Mouse (Mus musculus): ENCODE measurements at regions not wholly inside any gene's neighbourhood (a gene's known extent, or its start where the extent isn't known, plus 50 kb on each side); places are given as distances from the start of the nearest gene placed in this dataset.

DNA sequence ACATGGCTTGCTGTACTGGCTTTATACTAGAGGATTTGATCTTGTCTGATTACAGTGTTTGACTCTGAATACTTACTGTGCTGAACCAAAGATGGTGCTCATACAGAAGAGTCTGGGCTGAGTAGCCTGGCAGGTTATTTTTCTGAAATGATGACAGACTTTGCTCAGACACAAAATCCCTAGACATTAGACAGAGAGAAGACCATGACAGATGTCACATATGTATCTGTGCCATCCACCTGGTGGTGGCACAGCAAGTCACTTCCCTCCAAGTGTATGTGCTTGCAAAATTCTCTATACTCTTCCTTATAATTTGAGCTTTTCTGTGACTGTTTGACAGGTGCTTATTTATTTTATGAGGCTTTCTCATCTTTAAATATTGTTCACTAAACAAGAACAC is 80.7 kb downstream of the Gm7361 start:
- Histone ChIP-seq H3K4me3 (ENCODE audit: low read depth, low read length) (no peak overlapping the region), H3K27me3 (ENCODE audit: control insufficient read depth, insufficient read depth, low read length) (no peaks in the 10 kb centered on the region), H3K9me3 (replicated peaks; ENCODE audit: control insufficient read depth, low read length) (no peaks in the 10 kb centered on the region), H3K9ac (replicated peaks; ENCODE audit: low read length) (no peak overlapping the region), H3K4me2 (ENCODE audit: low read depth, low read length) (no peak overlapping the region), H3K36me3 (replicated peaks; ENCODE audit: control insufficient read depth, insufficient read depth, low read depth, low read length) (no peaks in the 10 kb centered on the region), H3K4me1 (ENCODE audit: control insufficient read depth, insufficient read depth, low read length) (no peaks in the 10 kb centered on the region), H3K27ac (replicated peaks; ENCODE audit: low read depth, low read length) (no peak overlapping the region)
- ATAC-seq (replicated peaks; ENCODE audit: insufficient number of reproducible peaks, low FRiP score, low TSS enrichment, low read depth) = no peak
- no peak for DNase-seq (ENCODE audit: low spot score)

DNA sequence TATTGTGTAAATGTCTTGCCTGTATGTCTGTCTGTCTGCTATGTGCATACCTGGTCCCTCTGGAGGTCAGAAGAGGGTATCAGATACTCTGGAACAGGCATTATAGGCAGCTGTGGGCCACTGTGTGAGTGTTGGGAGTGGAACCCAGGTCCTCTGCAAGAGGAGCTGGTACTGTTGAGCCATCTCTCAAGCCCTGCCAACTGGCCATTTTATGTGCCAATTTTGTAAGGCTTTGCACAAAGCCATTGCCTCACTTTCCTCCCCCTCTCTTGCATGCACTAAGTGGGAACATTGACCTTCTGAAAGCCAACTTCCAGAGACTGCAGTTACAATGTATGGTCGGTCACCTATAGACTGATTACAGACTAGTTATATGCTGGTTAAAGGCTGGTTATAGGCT is 81.8 kb downstream of the Gm7361 start:
- no peak overlapping the region for H3K4me3 ChIP-seq (ENCODE audit: low read depth, low read length)
- H3K4me2 ChIP-seq (ENCODE audit: low read depth, low read length) = no peak overlapping the region
- 96% methylated on average over 1 of the region's 1 CpGs for WGBS
- ATAC-seq (replicated peaks; ENCODE audit: insufficient number of reproducible peaks, low FRiP score, low TSS enrichment, low read depth) (no peak), DNase-seq (ENCODE audit: low spot score) (no peak)
- H3K9me3 ChIP-seq (replicated peaks; ENCODE audit: control insufficient read depth, low read length) = no peaks in the 10 kb centered on the region
- no peak overlapping the region for H3K9ac ChIP-seq (replicated peaks; ENCODE audit: low read length)
- H3K4me1 ChIP-seq (ENCODE audit: control insufficient read depth, insufficient read depth, low read length) = no peaks in the 10 kb centered on the region
- no peak overlapping the region for H3K27ac ChIP-seq (replicated peaks; ENCODE audit: low read depth, low read length)
- no peaks in the 10 kb centered on the region for H3K36me3 ChIP-seq (replicated peaks; ENCODE audit: control insufficient read depth, insufficient read depth, low read depth, low read length)
- H3K27me3 ChIP-seq (ENCODE audit: control insufficient read depth, insufficient read depth, low read length) = no peaks in the 10 kb centered on the region

DNA sequence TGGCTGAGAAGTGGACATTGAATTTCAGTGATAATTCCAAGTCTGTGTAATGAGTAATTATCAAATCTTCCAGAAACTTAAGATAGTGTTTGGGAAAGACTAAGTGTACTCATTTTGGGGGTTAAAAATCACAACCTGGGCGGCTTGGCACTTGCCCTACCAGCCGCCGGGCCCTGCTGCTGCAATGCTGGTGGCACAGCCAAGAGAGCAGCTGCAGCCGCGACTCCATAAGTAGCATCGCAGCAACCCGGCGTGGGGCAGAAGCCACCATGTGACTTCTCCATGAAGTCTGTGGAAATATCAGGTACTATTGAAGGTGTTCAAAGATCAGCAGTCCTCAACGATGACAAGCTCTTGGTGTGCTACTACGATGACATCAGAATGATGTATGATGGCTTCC is 97.7 kb downstream of the Gm7361 start:
- WGBS = 93% methylated on average over 10 of the region's 10 CpGs

DNA sequence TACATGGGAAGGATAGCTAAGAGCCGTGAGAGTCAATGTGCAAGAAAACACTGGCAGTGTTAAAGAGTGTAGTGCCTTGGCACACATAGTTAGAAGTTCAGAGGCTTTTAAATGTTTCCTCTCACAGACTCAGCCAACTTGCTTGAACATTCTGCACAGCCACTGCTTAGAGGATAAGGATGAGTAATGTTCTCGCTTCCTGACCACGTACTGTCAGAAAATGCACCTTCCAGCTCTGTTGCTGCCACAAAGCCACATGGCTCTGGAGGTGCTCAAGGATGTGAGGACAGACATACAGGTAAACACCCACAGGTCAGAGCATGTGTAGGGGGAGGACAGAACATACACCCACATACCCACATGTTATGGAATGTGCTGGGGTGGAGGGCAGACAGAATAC is 101.6 kb downstream of the Gm7361 start:
- Histone ChIP-seq H3K9me3 (replicated peaks; ENCODE audit: control insufficient read depth, low read length) (no peaks in the 10 kb centered on the region), H3K27me3 (ENCODE audit: control insufficient read depth, insufficient read depth, low read length) (no peaks in the 10 kb centered on the region), H3K27ac (replicated peaks; ENCODE audit: low read depth, low read length) (no peak overlapping the region), H3K4me2 (ENCODE audit: low read depth, low read length) (no peak overlapping the region), H3K4me1 (ENCODE audit: control insufficient read depth, insufficient read depth, low read length) (no peaks in the 10 kb centered on the region), H3K4me3 (ENCODE audit: low read depth, low read length) (no peak overlapping the region), H3K9ac (replicated peaks; ENCODE audit: low read length) (no peak overlapping the region), H3K36me3 (replicated peaks; ENCODE audit: control insufficient read depth, insufficient read depth, low read depth, low read length) (no peaks in the 10 kb centered on the region)
- 96% methylated on average over 3 of the region's 3 CpGs for WGBS
- no peak for ATAC-seq (replicated peaks; ENCODE audit: insufficient number of reproducible peaks, low FRiP score, low TSS enrichment, low read depth)
- DNase-seq (ENCODE audit: low spot score) = no peak

More for the DNA sequence above, 97.7 kb downstream of the Gm7361 start:
- DNase-seq (ENCODE audit: low spot score) (no peak), ATAC-seq (replicated peaks; ENCODE audit: insufficient number of reproducible peaks, low FRiP score, low TSS enrichment, low read depth) (no peak)
- Histone ChIP-seq H3K9ac (replicated peaks; ENCODE audit: low read length) (no peak overlapping the region), H3K9me3 (replicated peaks; ENCODE audit: control insufficient read depth, low read length) (no peaks in the 10 kb centered on the region), H3K4me3 (ENCODE audit: low read depth, low read length) (no peak overlapping the region), H3K36me3 (replicated peaks; ENCODE audit: control insufficient read depth, insufficient read depth, low read depth, low read length) (no peaks in the 10 kb centered on the region), H3K27ac (replicated peaks; ENCODE audit: low read depth, low read length) (no peak overlapping the region), H3K4me1 (ENCODE audit: control insufficient read depth, insufficient read depth, low read length) (no peaks in the 10 kb centered on the region), H3K27me3 (ENCODE audit: control insufficient read depth, insufficient read depth, low read length) (no peaks in the 10 kb centered on the region), H3K4me2 (ENCODE audit: low read depth, low read length) (no peak overlapping the region)

DNA sequence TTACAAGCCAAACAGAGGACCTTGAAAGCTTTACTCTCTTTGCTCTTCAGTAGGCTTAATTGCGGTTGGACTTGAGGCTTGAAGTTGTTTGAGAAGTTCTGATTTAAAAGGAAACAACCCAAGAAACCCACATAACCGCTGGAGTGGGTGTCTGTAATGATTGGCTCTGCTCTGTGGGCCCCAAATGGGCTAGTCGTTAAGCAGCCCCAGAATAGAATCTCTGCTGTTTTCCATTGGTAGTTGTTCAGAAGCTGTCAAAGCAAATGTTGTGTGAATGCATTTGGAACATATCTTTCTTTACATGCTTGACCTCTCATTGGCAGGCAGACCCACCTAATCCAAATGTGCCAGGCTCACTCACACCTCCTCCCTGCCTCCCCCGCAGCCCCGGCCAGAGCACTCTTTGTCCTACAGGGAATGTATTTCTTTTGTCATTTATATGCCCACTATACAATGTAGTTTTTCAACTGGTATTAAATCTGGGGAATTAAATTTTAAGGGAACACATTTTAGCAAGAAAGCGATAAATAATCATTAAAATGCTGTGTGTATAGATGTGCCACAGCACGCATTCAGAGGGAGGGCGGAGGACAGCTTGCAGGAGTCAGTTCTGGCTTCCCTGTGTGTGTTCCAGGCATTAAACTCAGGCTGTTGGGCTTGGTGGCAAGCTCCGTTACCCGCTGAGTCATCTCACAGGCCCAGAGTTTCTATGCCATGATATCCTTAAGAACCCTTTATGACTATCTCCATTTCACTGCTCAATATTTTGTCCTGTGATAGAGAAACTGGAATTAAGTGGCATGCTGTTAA is 116.9 kb downstream of the Gm7361 start:
- 82% methylated on average over 10 of the region's 10 CpGs for WGBS
- no peak overlapping the region for H3K9ac ChIP-seq (replicated peaks; ENCODE audit: low read length)
- ATAC-seq (replicated peaks; ENCODE audit: insufficient number of reproducible peaks, low FRiP score, low TSS enrichment, low read depth) = no peak
- no peaks in the 10 kb centered on the region for H3K27me3 ChIP-seq (ENCODE audit: control insufficient read depth, insufficient read depth, low read length)
- DNase-seq (ENCODE audit: low spot score) = no peak
- H3K4me1 ChIP-seq (ENCODE audit: control insufficient read depth, insufficient read depth, low read length) = no peaks in the 10 kb centered on the region
- H3K4me3 ChIP-seq (ENCODE audit: low read depth, low read length) = no peak overlapping the region
- H3K4me2 ChIP-seq (ENCODE audit: low read depth, low read length) = no peak overlapping the region
- H3K9me3 ChIP-seq (replicated peaks; ENCODE audit: control insufficient read depth, low read length) = no peaks in the 10 kb centered on the region
- H3K27ac ChIP-seq (replicated peaks; ENCODE audit: low read depth, low read length) = no peak overlapping the region
- no peaks in the 10 kb centered on the region for H3K36me3 ChIP-seq (replicated peaks; ENCODE audit: control insufficient read depth, insufficient read depth, low read depth, low read length)

DNA sequence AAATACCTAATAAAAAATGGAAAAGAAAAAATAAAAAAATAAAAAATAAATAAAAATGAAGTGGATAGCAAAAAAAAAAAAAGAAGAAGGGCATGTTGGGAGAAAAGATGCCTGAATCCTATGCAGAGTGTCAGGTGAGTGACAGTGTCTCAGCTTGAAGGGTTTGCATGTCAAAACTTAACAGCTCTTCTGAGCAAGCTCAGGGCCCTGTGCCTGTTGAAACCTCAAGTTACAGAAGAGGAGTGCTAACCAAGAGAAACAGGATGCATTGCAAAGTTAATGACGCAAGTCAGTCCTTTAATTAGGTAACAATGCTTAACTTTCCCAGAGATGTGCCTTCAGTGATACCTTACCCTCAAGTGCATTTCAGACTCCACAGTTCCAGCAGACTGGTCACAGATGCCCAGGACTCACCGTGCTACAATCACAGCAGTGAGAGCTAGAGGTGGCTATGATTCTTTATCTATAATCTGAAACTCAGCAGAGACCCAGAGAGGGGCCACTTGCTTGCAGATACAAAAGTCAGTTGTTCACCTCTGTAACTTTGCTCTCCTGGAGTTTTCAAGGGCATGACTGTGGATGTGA is 149.7 kb downstream of the Gm7361 start:
- 81% methylated on average over 2 of the region's 2 CpGs for WGBS
- Histone ChIP-seq H3K4me2 (ENCODE audit: low read depth, low read length) (no peak overlapping the region), H3K9me3 (replicated peaks; ENCODE audit: control insufficient read depth, low read length) (no peaks in the 10 kb centered on the region), H3K9ac (replicated peaks; ENCODE audit: low read length) (no peak overlapping the region), H3K27me3 (ENCODE audit: control insufficient read depth, insufficient read depth, low read length) (no peaks in the 10 kb centered on the region), H3K36me3 (replicated peaks; ENCODE audit: control insufficient read depth, insufficient read depth, low read depth, low read length) (no peaks in the 10 kb centered on the region), H3K4me3 (ENCODE audit: low read depth, low read length) (no peak overlapping the region), H3K27ac (replicated peaks; ENCODE audit: low read depth, low read length) (no peak overlapping the region), H3K4me1 (ENCODE audit: control insufficient read depth, insufficient read depth, low read length) (no peaks in the 10 kb centered on the region)
- ATAC-seq (replicated peaks; ENCODE audit: insufficient number of reproducible peaks, low FRiP score, low TSS enrichment, low read depth) = no peak
- no peak for DNase-seq (ENCODE audit: low spot score)

DNA sequence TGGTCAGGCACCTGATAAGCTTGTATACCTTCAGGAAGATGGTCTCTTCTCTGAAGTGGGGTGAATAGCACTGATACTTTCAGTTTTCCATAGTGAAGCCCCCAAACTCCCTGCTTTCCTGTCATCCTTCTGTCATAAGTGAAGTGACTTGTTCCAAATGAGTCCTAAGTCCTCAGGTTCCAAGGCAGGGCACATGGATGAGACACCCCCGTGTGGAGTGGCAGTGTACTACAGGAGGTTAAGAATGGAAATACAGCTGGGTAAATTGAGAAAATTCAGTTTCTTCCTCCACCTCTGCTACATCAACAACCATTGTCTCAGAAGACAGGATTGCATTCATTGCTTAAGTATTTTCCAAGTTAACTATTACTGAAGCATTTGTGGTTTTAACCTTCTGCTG is 155.7 kb downstream of the Gm7361 start:
- 54% methylated on average over 1 of the region's 1 CpGs for WGBS
- ATAC-seq (replicated peaks; ENCODE audit: insufficient number of reproducible peaks, low FRiP score, low TSS enrichment, low read depth) (no peak), DNase-seq (ENCODE audit: low spot score) (no peak)
- Histone ChIP-seq H3K9ac (replicated peaks; ENCODE audit: low read length) (no peak overlapping the region), H3K27me3 (ENCODE audit: control insufficient read depth, insufficient read depth, low read length) (no peaks in the 10 kb centered on the region), H3K36me3 (replicated peaks; ENCODE audit: control insufficient read depth, insufficient read depth, low read depth, low read length) (no peaks in the 10 kb centered on the region), H3K27ac (replicated peaks; ENCODE audit: low read depth, low read length) (no peak overlapping the region), H3K4me2 (ENCODE audit: low read depth, low read length) (no peak overlapping the region), H3K9me3 (replicated peaks; ENCODE audit: control insufficient read depth, low read length) (no peaks in the 10 kb centered on the region), H3K4me1 (ENCODE audit: control insufficient read depth, insufficient read depth, low read length) (no peaks in the 10 kb centered on the region), H3K4me3 (ENCODE audit: low read depth, low read length) (no peak overlapping the region)

DNA sequence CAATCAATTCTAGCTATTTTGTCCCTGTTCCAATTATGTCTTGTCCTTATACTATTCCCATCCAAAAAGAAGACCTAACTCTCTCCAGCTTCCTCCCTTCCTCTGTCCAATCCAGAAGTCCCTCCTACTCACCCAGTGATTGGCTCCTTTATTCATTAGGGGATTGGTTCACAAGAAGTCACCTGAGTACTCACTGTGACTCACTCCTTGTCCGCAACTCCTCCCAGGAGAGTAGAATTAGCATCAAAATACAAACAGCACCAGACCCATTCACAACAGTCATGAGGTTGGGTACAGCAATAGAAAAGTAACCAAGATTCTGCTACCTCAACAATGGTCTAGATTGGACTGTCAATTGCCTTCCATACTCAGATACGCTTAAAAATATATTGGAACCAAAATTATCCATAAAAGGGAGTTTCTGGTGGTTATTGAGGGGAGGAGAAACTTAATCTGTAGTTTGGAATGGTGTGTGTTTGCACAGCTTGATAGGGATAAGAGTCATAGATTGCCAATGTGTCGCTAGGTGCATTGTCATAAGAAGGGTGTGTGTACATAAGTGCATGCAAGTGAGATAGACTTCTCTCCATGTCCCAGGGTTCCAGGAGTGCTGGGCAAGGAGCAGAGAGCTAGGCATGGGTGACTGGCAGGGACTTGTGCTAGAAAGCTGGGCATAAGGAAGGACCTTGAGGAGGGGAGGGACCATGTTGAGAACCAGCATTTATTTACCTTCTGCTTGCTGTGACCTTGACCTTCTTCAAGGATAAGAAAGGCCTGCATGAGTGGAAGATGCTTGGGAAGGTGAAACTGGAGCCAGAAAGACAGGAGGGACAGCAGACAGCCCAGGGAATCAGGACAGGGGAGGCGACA is 187.1 kb downstream of the Gm7361 start:
- Histone ChIP-seq H3K4me2 (ENCODE audit: low read depth, low read length) (no peak overlapping the region), H3K9ac (replicated peaks; ENCODE audit: low read length) (no peak overlapping the region), H3K4me3 (ENCODE audit: low read depth, low read length) (no peak overlapping the region), H3K36me3 (replicated peaks; ENCODE audit: control insufficient read depth, insufficient read depth, low read depth, low read length) (no peaks in the 10 kb centered on the region), H3K4me1 (ENCODE audit: control insufficient read depth, insufficient read depth, low read length) (no peaks in the 10 kb centered on the region), H3K27me3 (ENCODE audit: control insufficient read depth, insufficient read depth, low read length) (no peaks in the 10 kb centered on the region), H3K9me3 (replicated peaks; ENCODE audit: control insufficient read depth, low read length) (no peaks in the 10 kb centered on the region), H3K27ac (replicated peaks; ENCODE audit: low read depth, low read length) (no peak overlapping the region)
- 80% methylated on average over 4 of the region's 4 CpGs for WGBS
- no peak for ATAC-seq (replicated peaks; ENCODE audit: insufficient number of reproducible peaks, low FRiP score, low TSS enrichment, low read depth)
- no peak for DNase-seq (ENCODE audit: low spot score)
